ENCODE assay signal across 11 mouse cellular contexts in genomic region chr1:155698373-155699159, GRCm38 (mm10). TPM values are rescaled to one million over a fixed set of nuclear protein-coding genes. Genes with fewer than 3 reads are reported as not detected.
A peak's percentile ranks its signal among the peaks of the same experiment; 100 is the strongest.
DNase-seq lines count a peak whose midpoint lies in the region; ATAC-seq and TF ChIP-seq lines count a peak whose summit lies in the region.
"Had no signal": no experiment of that assay in that cellular context is flagged by ENCODE, and none has a peak within 500 bp of the region (broad histone marks: within the 10 kb centered on the region; RNA-seq: fewer than 3 reads in every experiment).

No protein-coding gene starts in this region.

- H3K36me3 ChIP-seq in forebrain, embryonic 12.5 days (replicated peaks), result no peaks in the 10 kb centered on the region
- no peaks in the 10 kb centered on the region for H3K36me3 ChIP-seq in forebrain, embryonic 11.5 days (ENCODE audit: control insufficient read depth, insufficient read depth, low read length)
- no peaks in the 10 kb centered on the region for H3K36me3 ChIP-seq in intestine, postnatal 0 days (ENCODE audit: control insufficient read depth, insufficient read depth)
- H3K36me3 ChIP-seq: embryonic facial prominence, embryonic 15.5 days had no signal

- 0 out of 2 replicates have a peak, but pooled peaks cover 5% of the 10 kb centered on the region for H3K27me3 ChIP-seq in forebrain, embryonic 12.5 days
- no peaks in the 10 kb centered on the region for H3K27me3 ChIP-seq in forebrain, embryonic 11.5 days (ENCODE audit: control insufficient read depth, insufficient read depth, low read length)
- no peaks in the 10 kb centered on the region for H3K27me3 ChIP-seq in intestine, postnatal 0 days (replicated peaks; ENCODE audit: control insufficient read depth, insufficient read depth, low read length)
- H3K27me3 ChIP-seq: embryonic facial prominence, embryonic 15.5 days had no signal

- 55% methylated on average over 17 of the region's 17 CpGs for WGBS in forebrain, embryonic 12.5 days
- WGBS in forebrain, embryonic 11.5 days, result 57% methylated on average over 17 of the region's 17 CpGs
- WGBS in intestine, postnatal 0 days, result 67% methylated on average over 17 of the region's 17 CpGs

- no peak for DNase-seq in forebrain, embryonic 11.5 days (ENCODE audit: low spot score)
- peak; percentile 87 for DNase-seq in MN1 (ENCODE audit: low spot score)
- DNase-seq in frontal cortex, adult 2 months (ENCODE audit: extremely low spot score in 1 of 2, low spot score in 1 of 2), result peak; percentile 28 to 61
- peak; percentile 60 to 68 for DNase-seq in left cerebral cortex, postnatal 14 days (ENCODE audit: low spot score in 2 of 2)
- DNase-seq in urinary bladder, adult 18-20 months (ENCODE audit: low spot score in 2 of 2), result no peak
- no peak for DNase-seq in heart, postnatal 4 days

- TF ChIP-seq CTCF in intestine, postnatal 0 days (IDR thresholded peaks at IDR 0.05; ENCODE audit: low read depth), result no peak

- ATAC-seq in forebrain, embryonic 12.5 days (ENCODE audit: low FRiP score), result peak; percentile 49; the same call in 1 of the 2 replicates
- ATAC-seq in forebrain, embryonic 11.5 days (replicated peaks; ENCODE audit: low FRiP score), result no peak
- no peak for ATAC-seq in intestine, postnatal 0 days

- intact Hi-C loops in left cerebral cortex, postnatal 14 days (cut with DNase I), result no loop called here

- H3K4me1 ChIP-seq in forebrain, embryonic 12.5 days, result peaks cover 11% of the 10 kb centered on the region
- peaks cover 5% of the 10 kb centered on the region for H3K4me1 ChIP-seq in forebrain, embryonic 11.5 days (replicated peaks; ENCODE audit: control insufficient read depth, insufficient read depth, low read length)
- no peaks in the 10 kb centered on the region for H3K4me1 ChIP-seq in intestine, postnatal 0 days (replicated peaks; ENCODE audit: control insufficient read depth, insufficient read depth, low read length)
- H3K4me1 ChIP-seq: embryonic facial prominence, embryonic 15.5 days had no signal

- H3K9ac ChIP-seq in forebrain, embryonic 12.5 days, result no peak overlapping the region
- H3K9ac ChIP-seq in forebrain, embryonic 11.5 days (ENCODE audit: low read length), result no peak overlapping the region
- H3K9ac ChIP-seq in intestine, postnatal 0 days (ENCODE audit: low read depth, low read length), result no peak overlapping the region
- H3K9ac ChIP-seq: embryonic facial prominence, embryonic 15.5 days had no signal

- no peak overlapping the region for H3K4me3 ChIP-seq in forebrain, embryonic 12.5 days (replicated peaks)
- H3K4me3 ChIP-seq in forebrain, embryonic 11.5 days (ENCODE audit: low read depth, low read length), result no peak overlapping the region
- H3K4me3 ChIP-seq in intestine, postnatal 0 days (ENCODE audit: low read depth, low read length), result no peak overlapping the region
- H3K4me3 ChIP-seq: embryonic facial prominence, embryonic 15.5 days had no signal

- H3K27ac ChIP-seq in forebrain, embryonic 12.5 days, result peak overlapping the region; percentile 25; the same call in 1 of the 2 replicates
- H3K27ac ChIP-seq in forebrain, embryonic 11.5 days (ENCODE audit: low read depth, low read length), result no peak overlapping the region
- H3K27ac ChIP-seq in intestine, postnatal 0 days (ENCODE audit: low read depth, low read length), result no peak overlapping the region
- H3K27ac ChIP-seq: embryonic facial prominence, embryonic 15.5 days had no signal

- no peak overlapping the region for H3K4me2 ChIP-seq in forebrain, embryonic 12.5 days
- no peak overlapping the region for H3K4me2 ChIP-seq in forebrain, embryonic 11.5 days (ENCODE audit: low read depth, low read length, severe bottlenecking)
- H3K4me2 ChIP-seq in intestine, postnatal 0 days (replicated peaks; ENCODE audit: low read depth), result no peak overlapping the region
- H3K4me2 ChIP-seq: embryonic facial prominence, embryonic 15.5 days had no signal

- H3K9me3 ChIP-seq in forebrain, embryonic 12.5 days, result no peaks in the 10 kb centered on the region
- H3K9me3 ChIP-seq in forebrain, embryonic 11.5 days (ENCODE audit: control insufficient read depth, low read length), result no peaks in the 10 kb centered on the region
- H3K9me3 ChIP-seq in intestine, postnatal 0 days (ENCODE audit: control insufficient read depth), result no peaks in the 10 kb centered on the region
- H3K9me3 ChIP-seq: embryonic facial prominence, embryonic 15.5 days had no signal

RNA-seq across cellular contexts. Expression of gene Lhx4, which starts 52.9 kb away (rescaled TPM):
- 0.14 TPM in 2 replicates for polyA plus RNA-seq in forebrain, embryonic 12.5 days (2016; fragmentation: Nextera tagmentation; extraction: Ambion mirVana)
- 0.07 and 0.08 TPM in 2 replicates for polyA plus RNA-seq in forebrain, embryonic 11.5 days (2014; fragmentation: Nextera tagmentation; extraction: Ambion mirVana)
- not detected in 2 replicates for polyA plus RNA-seq in frontal cortex, adult 2 months (2012; rRNA removed)
- not detected for total RNA-seq in left cerebral cortex, postnatal 14 days (2021)
- not detected for total RNA-seq in heart, postnatal 4 days (2021)
- 0.01 TPM in 1 of 2 replicates, not detected in the other for polyA plus RNA-seq in intestine, postnatal 0 days (2015; fragmentation: Nextera tagmentation; extraction: Ambion mirVana)
- polyA plus RNA-seq: embryonic facial prominence, embryonic 15.5 days; heart, postnatal 0 days; liver, embryonic 16.5 days had no signal

Comparison
In these comparisons a context has a peak if more than half of its experiments do, and no peak if none do; other contexts are left out.
1. DNase-seq: peak in MN1 (single experiment), frontal cortex, adult 2 months (2 of 2) and left cerebral cortex, postnatal 14 days (2 of 2); none in forebrain, embryonic 11.5 days (single experiment), urinary bladder, adult 18-20 months (0 of 2) and heart, postnatal 4 days (single experiment).